Mouse (Mus musculus): ENCODE data around the gene S100a16. TPM values are rescaled to one million over a fixed set of nuclear protein-coding genes. Genes with fewer than 3 reads are reported as not detected.
A peak's percentile ranks its signal among the peaks of the same experiment; 100 is the strongest.

Gene S100a16
- 214 and 232 TPM in 2 replicates for polyA plus RNA-seq (2015; fragmentation: Nextera tagmentation; extraction: Ambion mirVana)

DNA sequence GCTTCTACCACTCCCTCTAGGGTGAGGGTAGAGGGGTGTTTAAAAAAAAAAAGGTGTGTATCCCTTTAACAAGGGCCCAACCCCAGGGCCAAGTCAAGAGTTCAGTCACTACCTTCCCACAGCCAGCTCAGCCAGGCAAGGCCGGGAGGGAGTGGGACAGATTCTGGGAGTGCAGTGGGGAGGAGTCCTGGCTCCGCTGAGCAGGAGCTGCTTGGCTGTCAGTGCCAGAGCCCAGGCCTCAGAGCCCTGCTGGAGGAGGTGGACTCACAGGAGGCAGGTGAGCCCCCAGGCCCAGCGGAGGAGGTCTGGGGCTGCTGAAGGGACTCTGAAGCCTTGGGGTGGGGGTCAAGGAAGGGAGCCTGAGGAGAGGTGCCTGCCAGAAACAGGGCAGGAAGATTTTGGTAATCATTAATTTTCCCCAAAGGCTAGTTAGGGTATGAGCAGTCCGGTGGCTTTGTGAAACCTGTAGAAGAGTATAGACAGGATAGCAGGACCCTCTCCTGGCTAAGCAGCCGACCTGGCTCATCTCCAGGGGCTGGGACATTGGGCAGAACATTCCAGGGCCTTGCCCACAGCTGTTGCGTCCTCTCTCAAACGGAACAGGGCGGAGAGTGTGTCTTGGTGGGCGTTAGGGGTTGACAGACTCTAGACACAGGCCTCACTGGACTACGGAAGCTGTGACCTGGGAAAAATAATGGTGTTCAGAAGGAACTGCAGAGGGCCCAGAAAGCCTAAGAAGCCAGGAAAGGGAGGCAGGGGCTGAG lies at the start of gene S100a16:
Gene S100a16 (plus strand): TSS at position 114 of the 764 bp plus-strand sequence.
- Histone ChIP-seq H3K36me3 (ENCODE audit: insufficient read depth, low read length) (no peaks in the 10 kb centered on the region), H3K9ac (replicated peaks; ENCODE audit: low read length) (peak within 1 kb of the TSS; percentile 69), H3K4me1 (ENCODE audit: insufficient read depth, low read length) (peaks cover 33% of the 10 kb centered on the region), H3K4me2 (replicated peaks; ENCODE audit: low read depth, low read length) (peak within 1 kb of the TSS; percentile 48), H3K9me3 (ENCODE audit: low read length) (no peaks in the 10 kb centered on the region), H3K4me3 (ENCODE audit: low read length) (peak within 1 kb of the TSS; percentile 41), H3K27me3 (ENCODE audit: insufficient read depth, low read length) (no peaks in the 10 kb centered on the region), H3K27ac (ENCODE audit: low read length) (peak within 1 kb of the TSS; percentile 96)
- peak; percentile 93 for ATAC-seq (ENCODE audit: low FRiP score, low TSS enrichment)
- WGBS, result 35% methylated on average over 10 of the region's 10 CpGs

DNA sequence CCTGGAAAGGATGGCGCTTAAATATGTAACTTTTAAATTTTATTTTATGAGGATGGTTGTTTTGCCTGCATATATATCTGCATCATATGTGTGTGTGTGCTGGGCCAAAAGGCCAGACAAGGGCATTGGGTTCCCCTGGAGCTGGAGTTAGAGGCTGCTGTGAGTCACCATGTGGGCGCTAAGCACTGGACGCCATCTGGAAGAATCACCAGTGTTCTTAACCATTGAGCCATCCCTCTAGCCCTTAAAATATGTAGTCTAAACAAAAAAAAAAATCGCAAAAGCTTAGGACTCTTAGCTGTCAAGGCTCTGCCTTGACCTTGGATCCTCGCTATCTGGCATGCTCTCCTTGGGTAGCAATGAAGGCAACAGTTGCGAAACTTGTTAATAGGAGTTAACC lies 48.5 kb upstream of the S100a16 start:
- ATAC-seq (ENCODE audit: low FRiP score, low TSS enrichment), result no peak
- WGBS, result 85% methylated on average over 6 of the region's 6 CpGs
- peaks cover 46% of the 10 kb centered on the region for H3K36me3 ChIP-seq (ENCODE audit: insufficient read depth, low read length)

DNA sequence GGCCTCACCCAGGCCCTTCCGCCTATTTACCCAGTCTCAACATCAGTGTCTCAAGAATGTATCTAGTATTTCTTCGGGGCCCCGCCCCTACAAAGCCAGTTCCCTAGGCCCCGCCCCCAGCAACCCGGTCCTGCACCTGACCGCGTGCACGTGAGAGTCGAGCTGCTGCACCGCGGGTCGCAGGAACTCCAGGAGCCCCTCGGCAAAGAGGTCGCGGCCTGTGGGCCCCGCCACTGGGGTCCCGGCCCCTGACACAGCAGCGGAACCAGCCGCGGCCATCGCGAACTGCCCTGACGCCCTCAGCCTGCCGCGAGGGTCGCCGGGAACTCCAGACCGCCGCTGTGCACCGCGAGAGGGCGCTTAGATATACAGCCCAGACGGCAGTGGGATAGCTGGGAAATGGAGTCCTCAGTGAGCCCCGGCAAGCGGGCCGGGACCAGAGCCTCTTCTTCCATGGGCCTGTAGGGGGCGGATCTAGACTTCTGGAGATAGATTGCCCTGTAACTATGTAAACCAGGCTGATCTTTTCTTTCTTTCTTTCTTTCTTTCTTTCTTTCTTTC lies 46.3 kb upstream of the S100a16 start, which contains the start of gene Snapin:
Gene Snapin (minus strand): TSS at position 338 of the 561 bp plus-strand sequence.
- Histone ChIP-seq H3K9me3 (ENCODE audit: low read length) (no peaks in the 10 kb centered on the region), H3K9ac (replicated peaks; ENCODE audit: low read length) (peak within 1 kb of the TSS; percentile 86), H3K4me1 (ENCODE audit: insufficient read depth, low read length) (peaks cover 6% of the 10 kb centered on the region), H3K27ac (ENCODE audit: low read length) (peak within 1 kb of the TSS; percentile 77), H3K36me3 (ENCODE audit: insufficient read depth, low read length) (peaks cover 31% of the 10 kb centered on the region), H3K27me3 (ENCODE audit: insufficient read depth, low read length) (no peaks in the 10 kb centered on the region), H3K4me3 (ENCODE audit: low read length) (peak within 1 kb of the TSS; percentile 91), H3K4me2 (replicated peaks; ENCODE audit: low read depth, low read length) (peak within 1 kb of the TSS; percentile 69)
- WGBS, result under 1% methylated on average over 37 of the region's 37 CpGs
- ATAC-seq (ENCODE audit: low FRiP score, low TSS enrichment), result peak; percentile 97

More for the DNA sequence above, 48.5 kb upstream of the S100a16 start:
- Histone ChIP-seq H3K27me3 (ENCODE audit: insufficient read depth, low read length) (no peaks in the 10 kb centered on the region), H3K9me3 (ENCODE audit: low read length) (no peaks in the 10 kb centered on the region), H3K4me1 (ENCODE audit: insufficient read depth, low read length) (peaks cover 6% of the 10 kb centered on the region), H3K9ac (replicated peaks; ENCODE audit: low read length) (no peak overlapping the region), H3K4me2 (replicated peaks; ENCODE audit: low read depth, low read length) (no peak overlapping the region), H3K4me3 (ENCODE audit: low read length) (no peak overlapping the region), H3K27ac (ENCODE audit: low read length) (no peak overlapping the region)

- no peak overlapping the region for H3K9ac ChIP-seq (replicated peaks; ENCODE audit: low read length)
- no peak overlapping the region for H3K4me2 ChIP-seq (replicated peaks; ENCODE audit: low read depth, low read length)
- peaks cover 6% of the 10 kb centered on the region for H3K4me1 ChIP-seq (ENCODE audit: insufficient read depth, low read length)
- no peak overlapping the region for H3K4me3 ChIP-seq (ENCODE audit: low read length)
- no peaks in the 10 kb centered on the region for H3K27me3 ChIP-seq (ENCODE audit: insufficient read depth, low read length)
- H3K36me3 ChIP-seq (ENCODE audit: insufficient read depth, low read length), result peaks cover 25% of the 10 kb centered on the region
- no peaks in the 10 kb centered on the region for H3K9me3 ChIP-seq (ENCODE audit: low read length)
- no peak overlapping the region for H3K27ac ChIP-seq (ENCODE audit: low read length)
- ATAC-seq (ENCODE audit: low FRiP score, low TSS enrichment), result no peak
- WGBS, result 41% methylated on average over 2 of the region's 2 CpGs
Observed at GRCm38 (mm10) chr3:90491350-90491749, 45.7 kb upstream of the S100a16 start.

DNA sequence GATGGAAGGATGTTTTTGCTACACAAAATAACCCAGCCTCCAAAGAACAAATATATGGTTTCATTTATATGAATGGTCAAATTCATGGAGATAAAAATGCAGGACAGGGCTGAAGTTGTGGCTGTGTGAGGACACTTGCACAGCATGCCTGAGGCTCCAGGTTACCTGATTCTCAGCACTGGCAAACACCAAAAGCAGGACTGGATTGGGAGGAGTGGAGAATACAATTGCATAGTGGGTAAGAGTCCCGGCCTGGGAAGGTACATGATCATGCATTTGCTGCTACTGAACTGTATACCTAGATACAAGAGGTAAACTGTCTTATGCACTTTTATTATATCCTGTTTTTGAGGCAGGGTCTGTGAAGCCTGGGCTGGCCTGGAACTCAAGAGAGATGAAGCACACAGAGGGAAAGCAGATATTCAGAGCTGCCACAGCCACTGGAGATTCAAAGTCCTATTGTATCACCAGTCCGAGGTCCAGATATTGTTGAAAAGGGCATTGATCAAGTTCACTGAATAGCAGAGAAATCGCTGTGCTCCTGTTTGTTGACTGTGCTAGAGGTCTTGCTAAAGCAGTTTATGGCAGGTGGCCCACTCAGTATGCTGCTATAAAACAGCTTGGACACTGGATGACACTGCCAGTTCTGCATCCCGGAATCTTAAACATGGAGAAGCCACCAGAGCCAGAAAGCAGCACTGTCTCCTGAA lies 43.1 kb upstream of the S100a16 start:
- H3K4me1 ChIP-seq (ENCODE audit: insufficient read depth, low read length), result peaks cover 6% of the 10 kb centered on the region
- H3K4me2 ChIP-seq (replicated peaks; ENCODE audit: low read depth, low read length), result no peak overlapping the region
- no peak overlapping the region for H3K4me3 ChIP-seq (ENCODE audit: low read length)
- peaks cover 24% of the 10 kb centered on the region for H3K36me3 ChIP-seq (ENCODE audit: insufficient read depth, low read length)
- H3K27ac ChIP-seq (ENCODE audit: low read length), result no peak overlapping the region
- ATAC-seq (ENCODE audit: low FRiP score, low TSS enrichment), result no peak
- no peaks in the 10 kb centered on the region for H3K27me3 ChIP-seq (ENCODE audit: insufficient read depth, low read length)
- WGBS, result 61% methylated on average over 4 of the region's 4 CpGs
- H3K9ac ChIP-seq (replicated peaks; ENCODE audit: low read length), result no peak overlapping the region
- no peaks in the 10 kb centered on the region for H3K9me3 ChIP-seq (ENCODE audit: low read length)

DNA sequence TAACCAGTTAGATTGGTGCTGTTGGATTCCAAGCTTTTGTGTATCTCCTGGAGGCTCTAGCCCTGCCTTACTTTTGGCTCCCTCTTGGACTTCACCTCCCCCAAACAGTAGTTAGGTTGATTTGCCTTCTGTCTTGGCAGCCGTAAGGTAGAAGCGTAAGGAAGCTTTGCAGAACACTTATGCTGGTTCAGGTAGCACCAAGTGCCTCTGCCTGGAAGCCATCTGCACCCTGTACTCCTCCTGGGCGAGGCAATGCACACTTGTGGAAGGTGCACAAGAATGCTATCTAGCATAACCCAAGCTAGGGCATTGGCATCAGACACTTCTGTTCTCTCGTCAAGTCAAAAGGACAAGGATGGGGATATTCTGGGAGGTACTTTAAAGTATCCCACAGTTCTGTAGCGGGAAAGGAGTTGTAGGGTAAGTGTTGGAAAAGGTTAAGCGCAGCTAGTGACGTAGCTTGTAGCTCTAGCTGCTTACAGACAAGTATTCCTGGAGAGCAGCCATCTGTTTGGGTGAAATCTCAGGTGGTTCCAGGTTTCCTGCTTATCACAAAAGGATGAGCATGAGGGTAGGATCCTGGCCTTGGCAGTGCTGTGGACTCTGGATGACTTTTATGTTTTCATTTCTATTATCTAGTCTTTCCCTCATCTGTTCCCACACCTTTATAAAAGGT lies 41.1 kb upstream of the S100a16 start:
- Histone ChIP-seq H3K9me3 (ENCODE audit: low read length) (no peaks in the 10 kb centered on the region), H3K4me2 (replicated peaks; ENCODE audit: low read depth, low read length) (no peak overlapping the region), H3K9ac (replicated peaks; ENCODE audit: low read length) (no peak overlapping the region), H3K4me1 (ENCODE audit: insufficient read depth, low read length) (no peaks in the 10 kb centered on the region), H3K36me3 (ENCODE audit: insufficient read depth, low read length) (peaks cover 31% of the 10 kb centered on the region), H3K4me3 (ENCODE audit: low read length) (no peak overlapping the region), H3K27ac (ENCODE audit: low read length) (no peak overlapping the region), H3K27me3 (ENCODE audit: insufficient read depth, low read length) (no peaks in the 10 kb centered on the region)
- no peak for ATAC-seq (ENCODE audit: low FRiP score, low TSS enrichment)
- 91% methylated on average over 7 of the region's 7 CpGs for WGBS

GRCm38 (mm10) chr3:90497597-90497996 lies 39.5 kb upstream of the S100a16 start:
- no peak for ATAC-seq (ENCODE audit: low FRiP score, low TSS enrichment)
- no peak overlapping the region for H3K4me3 ChIP-seq (ENCODE audit: low read length)
- H3K27me3 ChIP-seq (ENCODE audit: insufficient read depth, low read length), result no peaks in the 10 kb centered on the region
- no peak overlapping the region for H3K27ac ChIP-seq (ENCODE audit: low read length)
- no peaks in the 10 kb centered on the region for H3K4me1 ChIP-seq (ENCODE audit: insufficient read depth, low read length)
- H3K9ac ChIP-seq (replicated peaks; ENCODE audit: low read length), result no peak overlapping the region
- H3K9me3 ChIP-seq (ENCODE audit: low read length), result no peaks in the 10 kb centered on the region
- no peak overlapping the region for H3K4me2 ChIP-seq (replicated peaks; ENCODE audit: low read depth, low read length)
- H3K36me3 ChIP-seq (ENCODE audit: insufficient read depth, low read length), result peaks cover 46% of the 10 kb centered on the region

DNA sequence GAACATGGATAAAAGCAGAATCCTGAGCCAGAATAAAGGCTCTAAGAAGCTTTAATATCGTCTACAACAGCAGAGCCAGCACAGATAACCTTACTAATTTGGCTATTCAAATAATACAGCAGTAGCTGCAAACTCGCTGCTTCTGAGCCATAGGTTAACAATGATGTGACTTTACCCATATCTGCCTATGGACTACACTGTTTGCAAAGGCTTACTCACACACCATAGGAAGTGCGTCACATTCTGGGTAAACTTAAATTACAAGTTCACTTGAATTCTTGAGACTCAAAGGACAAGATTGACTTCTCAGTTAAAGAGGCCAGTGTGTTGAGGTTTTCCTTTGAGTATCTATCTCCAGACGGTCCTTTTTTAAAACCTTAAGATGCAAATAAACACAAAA lies 33.6 kb upstream of the S100a16 start:
- H3K4me1 ChIP-seq (ENCODE audit: insufficient read depth, low read length), result peaks cover 13% of the 10 kb centered on the region

DNA sequence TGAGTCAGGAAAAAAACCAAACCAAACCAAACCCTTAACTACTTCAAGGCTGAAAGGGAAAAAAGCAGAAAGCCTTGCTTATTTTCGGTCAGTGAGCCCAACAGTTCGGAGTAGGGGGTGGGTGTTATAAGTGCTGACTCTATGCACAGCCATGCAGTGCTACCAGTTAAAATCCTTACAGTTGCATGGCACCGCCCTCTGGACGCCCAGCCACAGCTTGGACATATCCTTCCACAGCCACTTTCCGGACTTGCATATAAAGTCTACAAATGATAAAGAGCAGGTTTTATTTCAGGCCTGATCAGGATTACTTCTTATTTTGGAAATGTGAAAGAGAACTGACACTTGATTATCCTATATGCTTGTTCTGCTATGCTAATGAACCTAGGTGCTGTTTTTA lies 31.8 kb upstream of the S100a16 start:
- Histone ChIP-seq H3K4me1 (ENCODE audit: insufficient read depth, low read length) (peaks cover 13% of the 10 kb centered on the region), H3K27me3 (ENCODE audit: insufficient read depth, low read length) (no peaks in the 10 kb centered on the region), H3K9me3 (ENCODE audit: low read length) (no peaks in the 10 kb centered on the region), H3K27ac (ENCODE audit: low read length) (no peak overlapping the region), H3K9ac (replicated peaks; ENCODE audit: low read length) (no peak overlapping the region), H3K36me3 (ENCODE audit: insufficient read depth, low read length) (peaks cover 54% of the 10 kb centered on the region), H3K4me2 (replicated peaks; ENCODE audit: low read depth, low read length) (no peak overlapping the region), H3K4me3 (ENCODE audit: low read length) (no peak overlapping the region)
- 86% methylated on average over 5 of the region's 5 CpGs for WGBS
- no peak for ATAC-seq (ENCODE audit: low FRiP score, low TSS enrichment)

More for the DNA sequence above, 33.6 kb upstream of the S100a16 start:
- Histone ChIP-seq H3K27me3 (ENCODE audit: insufficient read depth, low read length) (no peaks in the 10 kb centered on the region), H3K4me3 (ENCODE audit: low read length) (no peak overlapping the region), H3K36me3 (ENCODE audit: insufficient read depth, low read length) (peaks cover 63% of the 10 kb centered on the region), H3K4me2 (replicated peaks; ENCODE audit: low read depth, low read length) (no peak overlapping the region), H3K9ac (replicated peaks; ENCODE audit: low read length) (no peak overlapping the region), H3K9me3 (ENCODE audit: low read length) (no peaks in the 10 kb centered on the region), H3K27ac (ENCODE audit: low read length) (no peak overlapping the region)
- ATAC-seq (ENCODE audit: low FRiP score, low TSS enrichment), result no peak
- 89% methylated on average over 4 of the region's 4 CpGs for WGBS
